Mouse (Mus musculus): ENCODE measurements at regions not wholly inside any gene's neighbourhood (a gene's known extent, or its start where the extent isn't known, plus 50 kb on each side); places are given as distances from the start of the nearest gene placed in this dataset.

DNA sequence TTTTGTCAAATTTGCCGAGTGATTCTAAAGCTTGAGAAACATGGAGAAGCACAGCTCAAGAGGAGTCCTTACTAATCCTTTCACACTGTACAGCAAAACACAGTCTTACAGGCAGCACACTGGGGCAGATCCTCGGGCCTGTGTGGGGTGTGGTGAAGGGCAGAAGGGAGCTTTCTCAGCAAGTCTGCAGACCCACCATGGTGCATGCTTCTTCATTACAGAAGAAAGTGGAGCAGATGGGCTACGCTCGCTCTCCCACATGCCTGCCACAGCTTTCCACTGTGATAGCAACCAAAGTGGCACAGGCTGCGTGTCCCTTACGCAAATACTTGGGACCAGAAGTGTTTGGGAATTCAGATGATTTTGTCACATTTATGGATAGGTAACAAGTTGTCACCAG lies 81.6 kb downstream of the Kbtbd8 start:
- TF ChIP-seq CTCF (IDR thresholded peaks at IDR 0.05): no peak
- no peak for TF ChIP-seq EP300 (IDR thresholded peaks at IDR 0.05)
